9 mouse cellular contexts compared by ENCODE assay signal in genomic region chr14:54650621-54651454, GRCm38 (mm10). TPM values are rescaled to one million over a fixed set of nuclear protein-coding genes. Genes with fewer than 3 reads are reported as not detected.
DNase-seq lines count a peak whose midpoint lies in the region; ATAC-seq and TF ChIP-seq lines count a peak whose summit lies in the region.
"Had no signal": no experiment of that assay in that cellular context is flagged by ENCODE, and none has a peak within 500 bp of the region (broad histone marks: within the 10 kb centered on the region; RNA-seq: fewer than 3 reads in every experiment).

No protein-coding gene starts in this region.

- H3K36me3 ChIP-seq in embryonic facial prominence, embryonic 10.5 days (replicated peaks), result peaks cover 79% of the 10 kb centered on the region
- no peaks in the 10 kb centered on the region; the same call in none of the 2 replicates for H3K36me3 ChIP-seq in heart, adult 2 months (ENCODE audit: control insufficient read depth, insufficient read depth, low read length)
- peaks cover 77% of the 10 kb centered on the region for H3K36me3 ChIP-seq in limb, embryonic 13.5 days
- peaks cover 28% of the 10 kb centered on the region for H3K36me3 ChIP-seq in midbrain, embryonic 16.5 days (ENCODE audit: control insufficient read depth, insufficient read depth, low read length)

- H3K27me3 ChIP-seq in embryonic facial prominence, embryonic 10.5 days (replicated peaks; ENCODE audit: low read depth, poor library complexity, severe bottlenecking), result no peaks in the 10 kb centered on the region
- H3K27me3 ChIP-seq in heart, adult 2 months (ENCODE audit: control insufficient read depth, insufficient read depth, low read length), result no peaks in the 10 kb centered on the region
- no peaks in the 10 kb centered on the region for H3K27me3 ChIP-seq in limb, embryonic 13.5 days
- no peaks in the 10 kb centered on the region for H3K27me3 ChIP-seq in midbrain, embryonic 16.5 days (ENCODE audit: control insufficient read depth, insufficient read depth, low read depth, low read length)

- H3K9me3 ChIP-seq in embryonic facial prominence, embryonic 10.5 days, result no peaks in the 10 kb centered on the region
- H3K9me3 ChIP-seq in limb, embryonic 13.5 days, result no peaks in the 10 kb centered on the region
- H3K9me3 ChIP-seq in midbrain, embryonic 16.5 days (replicated peaks; ENCODE audit: control insufficient read depth, low read length, poor library complexity, severe bottlenecking), result no peaks in the 10 kb centered on the region

- TF ChIP-seq CTCF in heart, adult 2 months (IDR thresholded peaks at IDR 0.05), result peak; percentile 95

- TF ChIP-seq POLR2A in heart, adult 2 months (IDR thresholded peaks at IDR 0.05; ENCODE audit: insufficient read depth, low read depth, low read length), result no peak

- peaks cover 52% of the 10 kb centered on the region for H3K4me1 ChIP-seq in embryonic facial prominence, embryonic 10.5 days
- peaks cover 6% of the 10 kb centered on the region for H3K4me1 ChIP-seq in heart, adult 2 months (ENCODE audit: control insufficient read depth, insufficient read depth, low read length)
- H3K4me1 ChIP-seq in limb, embryonic 13.5 days, result peaks cover 35% of the 10 kb centered on the region
- H3K4me1 ChIP-seq in midbrain, embryonic 16.5 days (ENCODE audit: control insufficient read depth, insufficient read depth, low read length), result peaks cover 49% of the 10 kb centered on the region

- WGBS in embryonic facial prominence, embryonic 10.5 days, result 67% methylated on average over 23 of the region's 23 CpGs
- WGBS in heart, adult 2 months, result 60% methylated on average over 23 of the region's 23 CpGs
- WGBS in limb, embryonic 13.5 days, result 62% methylated on average over 23 of the region's 23 CpGs
- WGBS in midbrain, embryonic 16.5 days, result 68% methylated on average over 23 of the region's 23 CpGs

- peak; percentile 54; the same call in 1 of the 2 replicates for ATAC-seq in limb, embryonic 13.5 days (ENCODE audit: low FRiP score, low read depth)
- peak; percentile 25 for ATAC-seq in midbrain, embryonic 16.5 days

- H3K27ac ChIP-seq in embryonic facial prominence, embryonic 10.5 days (replicated peaks), result peak overlapping the region; percentile 95
- H3K27ac ChIP-seq in heart, adult 2 months, result no peak overlapping the region
- 0 out of 2 replicates have a peak overlapping the region, but pooled peaks have one; percentile 16 for H3K27ac ChIP-seq in limb, embryonic 13.5 days
- no peak overlapping the region for H3K27ac ChIP-seq in midbrain, embryonic 16.5 days (ENCODE audit: low read length)

- no peaks in the 10 kb centered on the region; the same call in 1 of the 2 replicates for H3K79me2 ChIP-seq in heart, adult 2 months (replicated peaks; ENCODE audit: control insufficient read depth, insufficient read depth, low read length)

- no peak overlapping the region for H3K9ac ChIP-seq in heart, adult 2 months (ENCODE audit: low read depth, low read length)
- no peak overlapping the region for H3K9ac ChIP-seq in limb, embryonic 13.5 days
- no peak overlapping the region for H3K9ac ChIP-seq in midbrain, embryonic 16.5 days (ENCODE audit: low read depth, low read length)

- H3K4me2 ChIP-seq in limb, embryonic 13.5 days (replicated peaks), result peak overlapping the region; percentile 79; the same call in 1 of the 2 replicates
- H3K4me2 ChIP-seq in midbrain, embryonic 16.5 days (ENCODE audit: low read length), result peak overlapping the region; percentile 80

- H3K4me3 ChIP-seq in embryonic facial prominence, embryonic 10.5 days, result peak overlapping the region; percentile 80
- no peak overlapping the region for H3K4me3 ChIP-seq in heart, adult 2 months
- H3K4me3 ChIP-seq in limb, embryonic 13.5 days, result peak overlapping the region; percentile 69; the same call in 1 of the 2 replicates
- 0 out of 2 replicates have a peak overlapping the region, but pooled peaks have one; percentile 3 for H3K4me3 ChIP-seq in midbrain, embryonic 16.5 days (ENCODE audit: low read depth, low read length)

- TF ChIP-seq EP300 in heart, adult 2 months (IDR thresholded peaks at IDR 0.05; ENCODE audit: insufficient read depth, low read depth, low read length), result peak; percentile 82; the same call in 1 of the 2 replicates

- DNase-seq in 416B (ENCODE audit: low read depth), result peak; percentile 96
- DNase-seq in adrenal gland, postnatal 10 days, result peak; percentile 89
- peak; percentile 85 for DNase-seq in embryonic facial prominence, embryonic 10.5 days (ENCODE audit: low spot score)
- DNase-seq in heart, adult 2 months, result peak; percentile 79 to 81
- DNase-seq in kidney, adult 8-10 months, result peak; percentile 81 to 89
- DNase-seq in spleen, adult 18-20 months, result peak; percentile 63 to 79

- intact Hi-C loops in heart, adult 2 months (cut with DNase I), result loop anchor here (2.0 to 5.0 kb wide), 2 partner anchors 36 to 50 kb away; partner anchors contain the start of genes 1700123O20Rik and Acin1

RNA-seq across cellular contexts. Expression of gene Cdh24, which starts 9.7 kb away (rescaled TPM):
- total RNA-seq in adrenal gland, postnatal 10 days (2021), result 1 to 10 TPM; 1.7 to 2.5 TPM
- 5.3 and 6.0 TPM in 2 replicates for polyA plus RNA-seq in embryonic facial prominence, embryonic 10.5 days (2016; fragmentation: Nextera tagmentation; extraction: Ambion mirVana)
- under 1 TPM; 0.18 to 0.31 TPM for total RNA-seq in heart, adult 2 months (2021)
- polyA plus RNA-seq in heart, adult 2 months (2012; rRNA removed), result 1.00 and 1.1 TPM in 2 replicates
- polyA plus RNA-seq in limb, embryonic 13.5 days (2015; fragmentation: Nextera tagmentation; extraction: Ambion mirVana), result 6.7 and 8.2 TPM in 2 replicates
- 9.6 and 11.2 TPM in 2 replicates for polyA plus RNA-seq in midbrain, embryonic 16.5 days (2015; fragmentation: Nextera tagmentation; extraction: Ambion mirVana)

RNA-seq across cellular contexts. Expression of gene Gm17606, which starts 10.1 kb away (rescaled TPM):
- total RNA-seq in adrenal gland, postnatal 10 days (2021), result not detected
- polyA plus RNA-seq in embryonic facial prominence, embryonic 10.5 days (2016; fragmentation: Nextera tagmentation; extraction: Ambion mirVana), result not detected in 2 replicates
- total RNA-seq in heart, adult 2 months (2021), result not detected
- not detected in 2 replicates for polyA plus RNA-seq in heart, adult 2 months (2012; rRNA removed)
- polyA plus RNA-seq in limb, embryonic 13.5 days (2015; fragmentation: Nextera tagmentation; extraction: Ambion mirVana), result not detected in 2 replicates
- not detected in 2 replicates for polyA plus RNA-seq in midbrain, embryonic 16.5 days (2015; fragmentation: Nextera tagmentation; extraction: Ambion mirVana)
- total RNA-seq: adrenal gland, postnatal 4 days had no signal

RNA-seq across cellular contexts. Expression of gene Psmb11, which starts 29.6 kb away (rescaled TPM):
- not detected for total RNA-seq in adrenal gland, postnatal 10 days (2021)
- polyA plus RNA-seq in embryonic facial prominence, embryonic 10.5 days (2016; fragmentation: Nextera tagmentation; extraction: Ambion mirVana), result 0.04 and 0.12 TPM in 2 replicates
- total RNA-seq in heart, adult 2 months (2021), result not detected
- polyA plus RNA-seq in heart, adult 2 months (2012; rRNA removed), result not detected in 2 replicates
- 0.11 TPM in 1 of 2 replicates, not detected in the other for polyA plus RNA-seq in limb, embryonic 13.5 days (2015; fragmentation: Nextera tagmentation; extraction: Ambion mirVana)
- polyA plus RNA-seq in midbrain, embryonic 16.5 days (2015; fragmentation: Nextera tagmentation; extraction: Ambion mirVana), result 0.06 TPM in 1 of 2 replicates, not detected in the other
- total RNA-seq: adrenal gland, postnatal 4 days had no signal

RNA-seq across cellular contexts. Expression of gene Psmb5, which starts 33.0 kb away (rescaled TPM):
- total RNA-seq in adrenal gland, postnatal 10 days (2021), result 100 to 1,000 TPM; 226 to 247 TPM
- 486 and 490 TPM in 2 replicates for polyA plus RNA-seq in embryonic facial prominence, embryonic 10.5 days (2016; fragmentation: Nextera tagmentation; extraction: Ambion mirVana)
- total RNA-seq in heart, adult 2 months (2021), result 100 to 1,000 TPM; 164 to 187 TPM
- polyA plus RNA-seq in heart, adult 2 months (2012; rRNA removed), result 180 and 209 TPM in 2 replicates
- polyA plus RNA-seq in limb, embryonic 13.5 days (2015; fragmentation: Nextera tagmentation; extraction: Ambion mirVana), result 394 and 410 TPM in 2 replicates
- polyA plus RNA-seq in midbrain, embryonic 16.5 days (2015; fragmentation: Nextera tagmentation; extraction: Ambion mirVana), result 412 and 432 TPM in 2 replicates

RNA-seq across cellular contexts. Expression of gene 1700123O20Rik, which starts 35.2 kb away (rescaled TPM):
- total RNA-seq in adrenal gland, postnatal 10 days (2021), result 10 to 100 TPM; 35.5 to 36.6 TPM
- 115 and 116 TPM in 2 replicates for polyA plus RNA-seq in embryonic facial prominence, embryonic 10.5 days (2016; fragmentation: Nextera tagmentation; extraction: Ambion mirVana)
- 10 to 100 TPM; 12.5 to 13.3 TPM for total RNA-seq in heart, adult 2 months (2021)
- 18.2 and 27.4 TPM in 2 replicates for polyA plus RNA-seq in heart, adult 2 months (2012; rRNA removed)
- polyA plus RNA-seq in limb, embryonic 13.5 days (2015; fragmentation: Nextera tagmentation; extraction: Ambion mirVana), result 96.6 and 98.0 TPM in 2 replicates
- 58.9 and 63.9 TPM in 2 replicates for polyA plus RNA-seq in midbrain, embryonic 16.5 days (2015; fragmentation: Nextera tagmentation; extraction: Ambion mirVana)

Comparison
In these comparisons a context has a peak if more than half of its experiments do, and no peak if none do; other contexts are left out.
1. H3K27ac ChIP-seq: peak in embryonic facial prominence, embryonic 10.5 days (single experiment) and limb, embryonic 13.5 days (single experiment); none in heart, adult 2 months (single experiment) and midbrain, embryonic 16.5 days (single experiment).
2. Peak in every context shown above with its lines, with median percentiles within 50 percentile points of each other: DNase-seq.